Mouse (Mus musculus): ENCODE results near the gene AW822073. TPM values are rescaled to one million over a fixed set of nuclear protein-coding genes. Genes with fewer than 3 reads are reported as not detected.
"Not testable (repeated sequence)": the region's sequence is repeated elsewhere in the genome, so short reads cannot be mapped to it uniquely, and the experiment has no call there.

AW822073 gene
- polyA plus RNA-seq, 1 experiment from 2014 or later, result not detected

- not testable (repeated sequence) for H3K9ac ChIP-seq (ENCODE audit: low read depth, low read length); ATAC-seq (replicated peaks; ENCODE audit: insufficient number of reproducible peaks, low FRiP score, low TSS enrichment); H3K4me2 ChIP-seq; H3K27me3 ChIP-seq (ENCODE audit: control insufficient read depth, insufficient read depth, low read length); H3K4me3 ChIP-seq (ENCODE audit: low read depth, low read length); H3K9me3 ChIP-seq (replicated peaks; ENCODE audit: control insufficient read depth, low read length); H3K27ac ChIP-seq (ENCODE audit: low read depth, low read length); H3K4me1 ChIP-seq (ENCODE audit: control insufficient read depth, insufficient read depth, low read length); H3K36me3 ChIP-seq (ENCODE audit: control insufficient read depth, insufficient read depth, low read length)
- WGBS (ENCODE audit: insufficient replicate concordance), result 78% methylated on average over 28 of the region's 31 CpGs
These were observed 541 bp downstream of the AW822073 start for GRCm38 (mm10) chr10:58223972-58224805.

- H3K36me3 ChIP-seq (ENCODE audit: control insufficient read depth, insufficient read depth, low read length); H3K27ac ChIP-seq (ENCODE audit: low read depth, low read length); H3K4me3 ChIP-seq (ENCODE audit: low read depth, low read length); H3K27me3 ChIP-seq (ENCODE audit: control insufficient read depth, insufficient read depth, low read length); H3K9me3 ChIP-seq (replicated peaks; ENCODE audit: control insufficient read depth, low read length); ATAC-seq (replicated peaks; ENCODE audit: insufficient number of reproducible peaks, low FRiP score, low TSS enrichment); H3K9ac ChIP-seq (ENCODE audit: low read depth, low read length); H3K4me1 ChIP-seq (ENCODE audit: control insufficient read depth, insufficient read depth, low read length); H3K4me2 ChIP-seq: not testable (repeated sequence)
- 73% methylated on average over 3 of the region's 6 CpGs for WGBS (ENCODE audit: insufficient replicate concordance)
These were observed 1.6 kb downstream of the AW822073 start for GRCm38 (mm10) chr10:58223161-58223560.

GRCm38 (mm10) chr10:58221571-58221970 lies 3.2 kb downstream of the AW822073 start:
- not testable (repeated sequence) for H3K36me3 ChIP-seq (ENCODE audit: control insufficient read depth, insufficient read depth, low read length); H3K27ac ChIP-seq (ENCODE audit: low read depth, low read length); H3K9me3 ChIP-seq (replicated peaks; ENCODE audit: control insufficient read depth, low read length); H3K4me1 ChIP-seq (ENCODE audit: control insufficient read depth, insufficient read depth, low read length); ATAC-seq (replicated peaks; ENCODE audit: insufficient number of reproducible peaks, low FRiP score, low TSS enrichment); H3K27me3 ChIP-seq (ENCODE audit: control insufficient read depth, insufficient read depth, low read length); H3K4me2 ChIP-seq; H3K4me3 ChIP-seq (ENCODE audit: low read depth, low read length); H3K9ac ChIP-seq (ENCODE audit: low read depth, low read length)
- 85% methylated on average over 2 of the region's 2 CpGs for WGBS (ENCODE audit: insufficient replicate concordance)

GRCm38 (mm10) chr10:58220726-58221125 lies 4.0 kb downstream of the AW822073 start:
- WGBS (ENCODE audit: insufficient replicate concordance), result 76% methylated on average over 6 of the region's 6 CpGs
- H3K4me3 ChIP-seq (ENCODE audit: low read depth, low read length), result no peak overlapping the region
- peaks cover 4% of the 10 kb centered on the region for H3K9me3 ChIP-seq (replicated peaks; ENCODE audit: control insufficient read depth, low read length)
- no peaks in the 10 kb centered on the region for H3K27me3 ChIP-seq (ENCODE audit: control insufficient read depth, insufficient read depth, low read length)
- no peak overlapping the region for H3K27ac ChIP-seq (ENCODE audit: low read depth, low read length)
- no peaks in the 10 kb centered on the region for H3K4me1 ChIP-seq (ENCODE audit: control insufficient read depth, insufficient read depth, low read length)
- H3K9ac ChIP-seq (ENCODE audit: low read depth, low read length), result no peak overlapping the region
- no peaks in the 10 kb centered on the region for H3K36me3 ChIP-seq (ENCODE audit: control insufficient read depth, insufficient read depth, low read length)
- no peak overlapping the region for H3K4me2 ChIP-seq
- ATAC-seq (replicated peaks; ENCODE audit: insufficient number of reproducible peaks, low FRiP score, low TSS enrichment), result no peak

GRCm38 (mm10) chr10:58217366-58217765 lies 7.4 kb downstream of the AW822073 start:
- WGBS (ENCODE audit: insufficient replicate concordance), result 73% methylated on average over 3 of the region's 3 CpGs
- H3K27ac ChIP-seq (ENCODE audit: low read depth, low read length), result no peak overlapping the region
- no peak for ATAC-seq (replicated peaks; ENCODE audit: insufficient number of reproducible peaks, low FRiP score, low TSS enrichment)
- H3K36me3 ChIP-seq (ENCODE audit: control insufficient read depth, insufficient read depth, low read length), result no peaks in the 10 kb centered on the region
- H3K4me1 ChIP-seq (ENCODE audit: control insufficient read depth, insufficient read depth, low read length), result no peaks in the 10 kb centered on the region
- no peaks in the 10 kb centered on the region for H3K27me3 ChIP-seq (ENCODE audit: control insufficient read depth, insufficient read depth, low read length)
- no peak overlapping the region for H3K4me2 ChIP-seq
- H3K4me3 ChIP-seq (ENCODE audit: low read depth, low read length), result no peak overlapping the region
- H3K9ac ChIP-seq (ENCODE audit: low read depth, low read length), result no peak overlapping the region
- H3K9me3 ChIP-seq (replicated peaks; ENCODE audit: control insufficient read depth, low read length), result peaks cover 4% of the 10 kb centered on the region

- H3K27me3 ChIP-seq (ENCODE audit: control insufficient read depth, insufficient read depth, low read length), result no peaks in the 10 kb centered on the region
- H3K4me3 ChIP-seq (ENCODE audit: low read depth, low read length), result no peak overlapping the region
- H3K27ac ChIP-seq (ENCODE audit: low read depth, low read length), result no peak overlapping the region
- no peak for ATAC-seq (replicated peaks; ENCODE audit: insufficient number of reproducible peaks, low FRiP score, low TSS enrichment)
- WGBS (ENCODE audit: insufficient replicate concordance), result 79% methylated on average over 1 of the region's 1 CpGs
- no peak overlapping the region for H3K9ac ChIP-seq (ENCODE audit: low read depth, low read length)
- peaks cover 3% of the 10 kb centered on the region; the same call in 1 of the 2 replicates for H3K9me3 ChIP-seq (replicated peaks; ENCODE audit: control insufficient read depth, low read length)
- H3K4me2 ChIP-seq, result no peak overlapping the region
- no peaks in the 10 kb centered on the region for H3K4me1 ChIP-seq (ENCODE audit: control insufficient read depth, insufficient read depth, low read length)
- H3K36me3 ChIP-seq (ENCODE audit: control insufficient read depth, insufficient read depth, low read length), result no peaks in the 10 kb centered on the region
These were observed 9.4 kb downstream of the AW822073 start for GRCm38 (mm10) chr10:58215353-58215752.

GRCm38 (mm10) chr10:58214934-58215333 lies 9.8 kb downstream of the AW822073 start:
- Histone ChIP-seq H3K9me3 (replicated peaks; ENCODE audit: control insufficient read depth, low read length) (peaks cover 3% of the 10 kb centered on the region; the same call in 1 of the 2 replicates), H3K4me2 (no peak overlapping the region), H3K4me3 (ENCODE audit: low read depth, low read length) (no peak overlapping the region), H3K4me1 (ENCODE audit: control insufficient read depth, insufficient read depth, low read length) (no peaks in the 10 kb centered on the region), H3K27me3 (ENCODE audit: control insufficient read depth, insufficient read depth, low read length) (no peaks in the 10 kb centered on the region), H3K36me3 (ENCODE audit: control insufficient read depth, insufficient read depth, low read length) (no peaks in the 10 kb centered on the region), H3K9ac (ENCODE audit: low read depth, low read length) (no peak overlapping the region), H3K27ac (ENCODE audit: low read depth, low read length) (no peak overlapping the region)
- 77% methylated on average over 5 of the region's 5 CpGs for WGBS (ENCODE audit: insufficient replicate concordance)
- no peak for ATAC-seq (replicated peaks; ENCODE audit: insufficient number of reproducible peaks, low FRiP score, low TSS enrichment)

- H3K27ac ChIP-seq (ENCODE audit: low read depth, low read length), result no peak overlapping the region
- H3K27me3 ChIP-seq (ENCODE audit: control insufficient read depth, insufficient read depth, low read length), result no peaks in the 10 kb centered on the region
- no peaks in the 10 kb centered on the region for H3K4me1 ChIP-seq (ENCODE audit: control insufficient read depth, insufficient read depth, low read length)
- no peaks in the 10 kb centered on the region for H3K36me3 ChIP-seq (ENCODE audit: control insufficient read depth, insufficient read depth, low read length)
- no peak overlapping the region for H3K4me3 ChIP-seq (ENCODE audit: low read depth, low read length)
- H3K9ac ChIP-seq (ENCODE audit: low read depth, low read length), result no peak overlapping the region
- H3K4me2 ChIP-seq, result no peak overlapping the region
- peaks cover 6% of the 10 kb centered on the region; the same call in 1 of the 2 replicates for H3K9me3 ChIP-seq (replicated peaks; ENCODE audit: control insufficient read depth, low read length)
- no peak for ATAC-seq (replicated peaks; ENCODE audit: insufficient number of reproducible peaks, low FRiP score, low TSS enrichment)
These were observed 10.2 kb downstream of the AW822073 start for GRCm38 (mm10) chr10:58214497-58214896.

- no peaks in the 10 kb centered on the region for H3K27me3 ChIP-seq (ENCODE audit: control insufficient read depth, insufficient read depth, low read length)
- no peaks in the 10 kb centered on the region for H3K4me1 ChIP-seq (ENCODE audit: control insufficient read depth, insufficient read depth, low read length)
- no peak for ATAC-seq (replicated peaks; ENCODE audit: insufficient number of reproducible peaks, low FRiP score, low TSS enrichment)
- peaks cover 6% of the 10 kb centered on the region; the same call in 1 of the 2 replicates for H3K9me3 ChIP-seq (replicated peaks; ENCODE audit: control insufficient read depth, low read length)
- no peak overlapping the region for H3K27ac ChIP-seq (ENCODE audit: low read depth, low read length)
- H3K9ac ChIP-seq (ENCODE audit: low read depth, low read length), result no peak overlapping the region
- WGBS (ENCODE audit: insufficient replicate concordance), result 66% methylated on average over 7 of the region's 7 CpGs
- no peaks in the 10 kb centered on the region for H3K36me3 ChIP-seq (ENCODE audit: control insufficient read depth, insufficient read depth, low read length)
- no peak overlapping the region for H3K4me3 ChIP-seq (ENCODE audit: low read depth, low read length)
- no peak overlapping the region for H3K4me2 ChIP-seq
These were observed 12.5 kb downstream of the AW822073 start for GRCm38 (mm10) chr10:58212230-58212629.

All from heart, embryonic 11.5 days (tissue).